Mouse (Mus musculus) left cerebral cortex, adult 18-20 months (tissue): Measurements from ENCODE around the gene Cym. TPM values are rescaled to one million over a fixed set of nuclear protein-coding genes. Genes with fewer than 3 reads are reported as not detected.
A peak's percentile ranks its signal among the peaks of the same experiment; 100 is the strongest.

Experiments used
- DNase-seq, 2 experiments: peaks; one replicate each; pipeline ENCODE4 v3.0.0; 2021 to 2022; ENCODE audit warnings: low spot score in 2 of 2, mixed read lengths in 1 of 2
- total RNA-seq, 2 experiments: library from RNA; stranded (reverse); gene quantifications; 2 replicates each; pipeline ENCODE4 v1.2.3; 2021

Cym gene
- total RNA-seq, 2 experiments from 2014 or later: not detected

- DNase-seq: no peak
These were observed 49.6 kb downstream of the Cym start for GRCm38 (mm10) chr3:107171964-107172363.

- DNase-seq: peak in 1 of 2 experiments; percentile 38
These were observed 52.0 kb downstream of the Cym start for GRCm38 (mm10) chr3:107169552-107169951.

GRCm38 (mm10) chr3:107162741-107163140 is 58.8 kb downstream of the Cym start:
- DNase-seq: no peak

Other genes starting within 250 kb of the Cym start
- 10 to 100 TPM; 32.9 to 38.9 TPM for gene Kcna3, start 185.6 kb downstream of the Cym start, total RNA-seq
- gene Kcna2, start 120.6 kb downstream of the Cym start, total RNA-seq: 100 to 1,000 TPM; 133 to 160 TPM
- not detected for gene Kcna10, start 38.7 kb downstream of the Cym start, total RNA-seq
- not detected for gene A630076J17Rik, start 8.9 kb upstream of the Cym start, total RNA-seq
- gene Prok1, start 18.0 kb upstream of the Cym start, total RNA-seq: under 1 TPM in 1 of 2 experiments, not detected in 1; 0.14 TPM
- 10 to 100 TPM; 63.6 to 70.6 TPM for gene Lamtor5, start 57.1 kb upstream of the Cym start, total RNA-seq
- under 1 TPM; 0.77 to 0.82 TPM for gene Slc16a4, start 69.5 kb upstream of the Cym start, total RNA-seq
- 10 to 100 TPM; 25.6 to 27.0 TPM for gene Rbm15, start 111.9 kb upstream of the Cym start, total RNA-seq
- 10 to 100 TPM; 70.5 to 75.2 TPM for gene Kcnc4, start 237.8 kb upstream of the Cym start, total RNA-seq